Mouse (Mus musculus): ENCODE data around the gene Fxyd2. TPM values are rescaled to one million over a fixed set of nuclear protein-coding genes. Genes with fewer than 3 reads are reported as not detected.

The Fxyd2 gene
- polyA plus RNA-seq, 1 experiment from 2014 or later: 1.5 TPM

- Histone ChIP-seq H3K4me1 (0 out of 2 replicates have a peak, but pooled peaks cover 7% of the 10 kb centered on the region), H3K4me3 (no peak overlapping the region), H3K9me3 (replicated peaks) (no peaks in the 10 kb centered on the region), H3K4me2 (no peak overlapping the region), H3K27ac (no peak overlapping the region), H3K9ac (no peak overlapping the region), H3K27me3 (replicated peaks) (peaks cover 79% of the 10 kb centered on the region), H3K36me3 (no peaks in the 10 kb centered on the region)
- WGBS (ENCODE audit: insufficient replicate concordance): 7% methylated on average over 26 of the region's 26 CpGs
- ATAC-seq: no peak
These were observed 31.7 kb downstream of the Fxyd2 start for GRCm38 (mm10) chr9:45431150-45431549.

DNA sequence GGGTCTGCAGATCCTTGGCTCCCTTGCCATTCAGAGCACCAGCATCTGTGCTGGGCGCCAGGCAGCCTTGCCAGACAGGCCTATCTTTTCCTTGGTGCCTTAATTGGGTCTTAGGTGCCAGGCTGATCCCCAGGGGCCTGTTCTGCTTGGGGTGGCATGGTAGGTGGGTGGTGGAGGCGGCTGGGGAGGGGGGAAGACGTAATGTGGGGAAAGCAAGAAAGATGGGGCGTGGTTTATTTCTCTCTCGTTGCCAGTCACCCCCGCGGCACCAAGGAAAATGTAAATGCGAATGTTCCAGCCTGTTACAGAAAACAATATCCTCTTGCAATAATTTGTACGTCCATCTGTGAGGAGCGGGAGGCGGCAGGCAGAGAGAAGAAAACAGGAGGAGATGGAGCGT, 33.2 kb downstream of the Fxyd2 start:
- Histone ChIP-seq H3K4me2 (no peak overlapping the region), H3K9ac (no peak overlapping the region), H3K9me3 (replicated peaks) (no peaks in the 10 kb centered on the region), H3K4me1 (0 out of 2 replicates have a peak, but pooled peaks cover 7% of the 10 kb centered on the region), H3K27me3 (replicated peaks) (peaks cover 75% of the 10 kb centered on the region), H3K4me3 (no peak overlapping the region), H3K27ac (no peak overlapping the region), H3K36me3 (no peaks in the 10 kb centered on the region)
- 67% methylated on average over 12 of the region's 12 CpGs for whole genome bisulfite sequencing (ENCODE audit: insufficient replicate concordance)
- ATAC-seq: no peak

DNA sequence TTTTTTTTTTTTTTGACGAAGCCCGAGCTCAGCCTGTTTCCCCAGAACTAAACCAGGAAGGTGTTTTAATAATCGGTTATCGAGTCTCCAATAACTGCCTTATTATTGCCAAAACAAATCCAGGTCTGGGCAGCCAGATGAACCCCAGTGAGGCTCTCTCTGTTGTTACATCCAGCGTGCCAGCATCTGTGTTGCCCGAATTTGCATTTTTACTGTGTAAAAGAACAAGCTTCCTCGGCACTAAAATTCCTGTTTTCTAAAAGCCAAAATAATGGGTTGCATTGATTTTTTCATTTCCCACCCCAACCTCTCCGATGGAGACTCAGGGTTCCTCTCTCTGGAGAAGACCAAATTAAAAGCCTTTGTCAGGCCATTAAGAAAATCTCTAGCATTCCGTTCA, 33.6 kb downstream of the Fxyd2 start:
- no peak overlapping the region for H3K27ac ChIP-seq
- no peaks in the 10 kb centered on the region for H3K36me3 ChIP-seq
- no peak overlapping the region for H3K4me2 ChIP-seq
- H3K4me3 ChIP-seq: no peak overlapping the region
- no peaks in the 10 kb centered on the region for H3K9me3 ChIP-seq (replicated peaks)
- 0 out of 2 replicates have a peak, but pooled peaks cover 7% of the 10 kb centered on the region for H3K4me1 ChIP-seq
- H3K9ac ChIP-seq: no peak overlapping the region
- no peak for ATAC-seq
- H3K27me3 ChIP-seq (replicated peaks): peaks cover 71% of the 10 kb centered on the region
- WGBS (ENCODE audit: insufficient replicate concordance): 70% methylated on average over 9 of the region's 9 CpGs

DNA sequence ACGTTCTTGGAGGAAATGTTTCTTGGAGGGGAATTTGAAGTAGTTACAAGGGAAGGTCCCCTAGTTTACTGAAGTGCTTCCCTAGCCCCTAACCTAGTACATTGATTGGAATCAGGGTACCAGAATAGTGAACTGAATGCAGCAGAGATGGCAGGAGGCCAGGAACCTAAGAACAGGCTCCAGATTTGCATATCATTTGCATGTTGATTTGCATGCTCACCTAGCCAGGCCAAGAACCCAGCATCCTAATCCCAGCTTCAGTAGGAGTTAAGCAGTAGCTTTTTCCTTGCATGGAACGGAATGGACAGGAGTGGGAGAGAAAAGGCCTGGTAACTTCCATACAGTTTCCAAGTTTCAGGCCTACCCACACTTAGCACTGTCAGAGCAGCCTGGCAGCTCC, 34.7 kb downstream of the Fxyd2 start:
- no peak for ATAC-seq
- Histone ChIP-seq H3K4me3 (no peak overlapping the region), H3K27me3 (replicated peaks) (peaks cover 60% of the 10 kb centered on the region), H3K27ac (no peak overlapping the region), H3K4me1 (0 out of 2 replicates have a peak, but pooled peaks cover 7% of the 10 kb centered on the region), H3K4me2 (no peak overlapping the region), H3K36me3 (no peaks in the 10 kb centered on the region), H3K9me3 (replicated peaks) (no peaks in the 10 kb centered on the region), H3K9ac (no peak overlapping the region)
- WGBS (ENCODE audit: insufficient replicate concordance): 64% methylated on average over 2 of the region's 2 CpGs

- no peak overlapping the region for H3K4me3 ChIP-seq
- no peak for ATAC-seq
- H3K9ac ChIP-seq: no peak overlapping the region
- no peaks in the 10 kb centered on the region for H3K36me3 ChIP-seq
- no peak overlapping the region for H3K27ac ChIP-seq
- no peaks in the 10 kb centered on the region for H3K9me3 ChIP-seq (replicated peaks)
- no peaks in the 10 kb centered on the region for H3K4me1 ChIP-seq
- H3K27me3 ChIP-seq (replicated peaks): peaks cover 13% of the 10 kb centered on the region
- H3K4me2 ChIP-seq: no peak overlapping the region
- WGBS (ENCODE audit: insufficient replicate concordance): 56% methylated on average over 4 of the region's 4 CpGs
These were observed 39.6 kb downstream of the Fxyd2 start for GRCm38 (mm10) chr9:45439025-45439424.

- H3K36me3 ChIP-seq: no peaks in the 10 kb centered on the region
- no peak overlapping the region for H3K4me3 ChIP-seq
- H3K9me3 ChIP-seq (replicated peaks): no peaks in the 10 kb centered on the region
- peaks cover 10% of the 10 kb centered on the region; the same call in 1 of the 2 replicates for H3K27me3 ChIP-seq (replicated peaks)
- H3K4me2 ChIP-seq: no peak overlapping the region
- WGBS (ENCODE audit: insufficient replicate concordance): 61% methylated on average over 16 of the region's 16 CpGs
- H3K4me1 ChIP-seq: no peaks in the 10 kb centered on the region
- no peak for ATAC-seq
- no peak overlapping the region for H3K27ac ChIP-seq
- H3K9ac ChIP-seq: no peak overlapping the region
These were observed 40.8 kb downstream of the Fxyd2 start for GRCm38 (mm10) chr9:45440083-45440784.

GRCm38 (mm10) chr9:45444251-45444798, 44.9 kb downstream of the Fxyd2 start:
- Histone ChIP-seq H3K27ac (no peak overlapping the region), H3K4me3 (no peak overlapping the region), H3K9ac (no peak overlapping the region), H3K9me3 (replicated peaks) (no peaks in the 10 kb centered on the region), H3K4me1 (no peaks in the 10 kb centered on the region), H3K4me2 (no peak overlapping the region), H3K36me3 (no peaks in the 10 kb centered on the region), H3K27me3 (replicated peaks) (peaks cover 17% of the 10 kb centered on the region)
- WGBS (ENCODE audit: insufficient replicate concordance): 62% methylated on average over 5 of the region's 5 CpGs
- no peak for ATAC-seq

GRCm38 (mm10) chr9:45449658-45450057, 50.2 kb downstream of the Fxyd2 start:
- ATAC-seq: no peak
- Histone ChIP-seq H3K27ac (no peak overlapping the region), H3K9me3 (replicated peaks) (no peaks in the 10 kb centered on the region), H3K4me2 (no peak overlapping the region), H3K4me3 (no peak overlapping the region), H3K4me1 (no peaks in the 10 kb centered on the region), H3K36me3 (no peaks in the 10 kb centered on the region), H3K27me3 (replicated peaks) (peaks cover 25% of the 10 kb centered on the region), H3K9ac (no peak overlapping the region)
- 56% methylated on average over 4 of the region's 4 CpGs for WGBS (ENCODE audit: insufficient replicate concordance)

GRCm38 (mm10) chr9:45451346-45451745, 51.9 kb downstream of the Fxyd2 start:
- Histone ChIP-seq H3K27ac (no peak overlapping the region), H3K9ac (no peak overlapping the region), H3K4me2 (no peak overlapping the region), H3K4me3 (no peak overlapping the region), H3K4me1 (no peaks in the 10 kb centered on the region), H3K36me3 (no peaks in the 10 kb centered on the region), H3K27me3 (replicated peaks) (peaks cover 25% of the 10 kb centered on the region), H3K9me3 (replicated peaks) (no peaks in the 10 kb centered on the region)
- no peak for ATAC-seq
- WGBS (ENCODE audit: insufficient replicate concordance): 63% methylated on average over 4 of the region's 4 CpGs

GRCm38 (mm10) chr9:45454032-45454431, 54.6 kb downstream of the Fxyd2 start:
- no peak for ATAC-seq
- Histone ChIP-seq H3K4me2 (no peak overlapping the region), H3K9me3 (replicated peaks) (no peaks in the 10 kb centered on the region), H3K9ac (no peak overlapping the region), H3K27me3 (replicated peaks) (peaks cover 14% of the 10 kb centered on the region), H3K4me3 (no peak overlapping the region), H3K27ac (no peak overlapping the region), H3K4me1 (no peaks in the 10 kb centered on the region), H3K36me3 (no peaks in the 10 kb centered on the region)
- WGBS (ENCODE audit: insufficient replicate concordance): 76% methylated on average over 10 of the region's 10 CpGs

DNA sequence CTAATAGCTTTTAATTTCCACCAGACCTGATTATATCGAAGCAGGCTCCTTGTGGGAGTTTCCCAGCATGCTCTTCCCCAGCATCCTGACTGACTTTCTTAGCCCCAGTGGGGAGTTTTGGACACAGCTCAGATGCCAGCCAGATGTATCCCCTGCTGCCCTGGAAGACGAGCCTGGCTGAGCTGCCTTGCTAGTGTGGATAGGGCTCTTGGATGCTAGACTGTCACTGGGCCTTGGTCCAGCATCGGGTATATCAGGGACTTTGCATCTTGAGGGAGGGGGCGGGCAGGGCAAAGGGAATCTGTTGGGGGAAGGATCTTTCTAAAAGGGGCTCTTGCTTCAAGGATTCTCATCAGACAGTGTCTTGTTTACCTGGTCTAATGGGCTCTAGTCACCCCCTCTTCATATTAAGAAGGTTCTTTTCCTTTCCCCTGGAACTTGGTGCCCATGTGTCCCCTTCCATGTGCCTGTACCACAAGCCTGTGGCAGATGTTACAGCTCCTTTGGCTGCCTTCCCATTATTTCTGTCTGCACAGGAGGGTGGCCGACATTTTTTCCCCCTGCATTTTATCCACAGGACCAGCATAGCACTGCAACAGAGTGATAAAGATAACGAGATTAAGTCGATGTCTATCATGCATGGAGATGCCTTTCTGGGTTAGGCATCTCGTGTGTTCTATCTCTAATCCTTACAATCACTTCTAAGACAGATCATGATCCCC, 55.6 kb downstream of the Fxyd2 start:
- Histone ChIP-seq H3K4me3 (no peak overlapping the region), H3K36me3 (no peaks in the 10 kb centered on the region), H3K4me2 (no peak overlapping the region), H3K9ac (no peak overlapping the region), H3K9me3 (replicated peaks) (no peaks in the 10 kb centered on the region), H3K4me1 (no peaks in the 10 kb centered on the region), H3K27ac (no peak overlapping the region), H3K27me3 (replicated peaks) (peaks cover 6% of the 10 kb centered on the region; the same call in 1 of the 2 replicates)
- 55% methylated on average over 8 of the region's 8 CpGs for WGBS (ENCODE audit: insufficient replicate concordance)
- ATAC-seq: no peak

DNA sequence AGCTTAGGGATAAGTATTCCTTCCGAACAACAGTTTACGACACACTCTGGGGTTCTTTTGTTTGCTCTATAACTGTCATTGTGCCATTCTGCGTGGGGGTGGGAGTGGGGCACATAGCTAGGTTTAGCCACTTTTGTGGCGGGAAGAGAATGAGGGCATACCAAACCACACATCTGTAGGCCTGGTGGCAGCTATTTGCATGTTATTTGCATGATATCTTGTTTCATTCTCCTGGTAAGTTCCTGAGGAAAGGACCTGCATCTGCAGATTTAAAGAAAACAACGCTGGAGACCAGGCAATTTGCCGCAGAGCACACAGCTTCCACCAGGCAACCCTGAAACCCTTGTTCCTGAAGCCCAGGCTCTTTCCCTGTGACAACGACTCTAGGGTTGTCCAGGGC, 57.7 kb downstream of the Fxyd2 start:
- Histone ChIP-seq H3K9ac (no peak overlapping the region), H3K36me3 (no peaks in the 10 kb centered on the region), H3K4me1 (no peaks in the 10 kb centered on the region), H3K27ac (no peak overlapping the region), H3K4me2 (no peak overlapping the region), H3K9me3 (replicated peaks) (no peaks in the 10 kb centered on the region), H3K27me3 (replicated peaks) (peaks cover 3% of the 10 kb centered on the region; the same call in 1 of the 2 replicates), H3K4me3 (no peak overlapping the region)
- no peak for ATAC-seq
- 43% methylated on average over 7 of the region's 7 CpGs for WGBS (ENCODE audit: insufficient replicate concordance)

Measured in liver, embryonic 12.5 days (tissue).